Comparison of ENCODE assay signal across 8 mouse cellular contexts in the genomic region with DNA sequence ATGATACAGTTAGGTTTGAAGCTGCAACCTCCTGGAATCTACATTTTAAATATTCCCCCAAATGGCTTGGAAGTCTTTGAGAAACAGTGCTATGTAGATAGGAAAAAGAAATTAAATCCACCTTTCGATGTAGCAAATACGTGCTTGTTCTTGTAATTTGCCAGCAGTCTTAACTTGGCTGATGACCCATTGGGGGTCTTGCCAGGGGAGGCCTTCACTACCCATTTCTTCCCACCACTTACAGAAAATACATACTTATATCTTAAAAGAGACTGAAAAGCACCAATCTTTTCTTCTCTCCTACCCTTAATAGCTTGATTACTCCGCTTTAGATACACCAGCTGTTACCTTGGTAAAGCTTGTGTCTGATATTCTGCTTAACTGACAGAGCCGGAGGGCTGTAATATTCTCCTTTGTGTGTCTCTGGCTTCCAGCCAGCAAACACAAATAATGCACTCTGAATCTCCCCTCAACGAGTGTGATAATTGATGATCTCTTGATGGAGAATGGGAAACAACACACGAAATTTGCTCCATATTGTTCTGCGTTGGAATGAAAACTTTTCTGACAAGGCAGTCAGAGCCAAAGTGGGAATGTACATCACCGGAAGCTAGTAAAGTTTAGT. TPM values are rescaled to one million over a fixed set of nuclear protein-coding genes. Genes with fewer than 3 reads are reported as not detected.
DNase-seq lines count a peak whose midpoint lies in the region; ATAC-seq and TF ChIP-seq lines count a peak whose summit lies in the region.

No protein-coding gene starts in this region.

- peaks cover 6% of the 10 kb centered on the region for H3K4me1 ChIP-seq in kidney, embryonic 14.5 days (ENCODE audit: control insufficient read depth, insufficient read depth, low read length)
- peaks cover 2% of the 10 kb centered on the region; the same call in 1 of the 2 replicates for H3K4me1 ChIP-seq in brown adipose tissue, adult 24 weeks (ENCODE audit: control insufficient read depth, insufficient read depth, insufficient read length, low read length)
- peaks cover 13% of the 10 kb centered on the region for H3K4me1 ChIP-seq in heart, postnatal 0 days (ENCODE audit: control insufficient read depth, insufficient read depth)
- peaks cover 15% of the 10 kb centered on the region for H3K4me1 ChIP-seq in midbrain, embryonic 12.5 days

- H3K4me2 ChIP-seq in kidney, embryonic 14.5 days (replicated peaks; ENCODE audit: low read depth, low read length) = peak overlapping the region; percentile 63
- H3K4me2 ChIP-seq in heart, postnatal 0 days (ENCODE audit: low read depth, low read length) = peak overlapping the region; percentile 63
- peak overlapping the region; percentile 80 for H3K4me2 ChIP-seq in midbrain, embryonic 12.5 days (replicated peaks)

- no peak for DNase-seq in kidney, postnatal 36 days
- no peak for DNase-seq in heart, postnatal 0 days (ENCODE audit: low spot score)
- no peak for DNase-seq in thymus, postnatal 0 days (ENCODE audit: low spot score)
- DNase-seq in frontal cortex, postnatal 10 days (ENCODE audit: low spot score in 2 of 2) = no peak

- H3K36me3 ChIP-seq in kidney, embryonic 14.5 days (ENCODE audit: control insufficient read depth, insufficient read depth, low read length) = peaks cover 3% of the 10 kb centered on the region; the same call in 1 of the 2 replicates
- H3K36me3 ChIP-seq in heart, postnatal 0 days (replicated peaks; ENCODE audit: control insufficient read depth, insufficient read depth, low read length) = 0 out of 2 replicates have a peak, but pooled peaks cover 3% of the 10 kb centered on the region
- H3K36me3 ChIP-seq in midbrain, embryonic 12.5 days = no peaks in the 10 kb centered on the region

- H3K9me3 ChIP-seq in kidney, embryonic 14.5 days (ENCODE audit: control insufficient read depth, low read length) = no peaks in the 10 kb centered on the region
- no peaks in the 10 kb centered on the region for H3K9me3 ChIP-seq in heart, postnatal 0 days (replicated peaks; ENCODE audit: control insufficient read depth, low read length)
- H3K9me3 ChIP-seq in midbrain, embryonic 12.5 days = no peaks in the 10 kb centered on the region

- H3K27ac ChIP-seq in kidney, embryonic 14.5 days (ENCODE audit: low read depth, low read length) = no peak overlapping the region
- no peak overlapping the region for H3K27ac ChIP-seq in brown adipose tissue, adult 24 weeks (replicated peaks; ENCODE audit: low read depth, low read length)
- H3K27ac ChIP-seq in heart, postnatal 0 days (ENCODE audit: low read depth) = no peak overlapping the region
- H3K27ac ChIP-seq in midbrain, embryonic 12.5 days (replicated peaks) = peak overlapping the region; percentile 95; the same call in 1 of the 2 replicates

- no peak for TF ChIP-seq EP300 in heart, postnatal 0 days (IDR thresholded peaks at IDR 0.05; ENCODE audit: low read depth)

- peak overlapping the region; percentile 0; the same call in 1 of the 2 replicates for H3K9ac ChIP-seq in kidney, embryonic 14.5 days (ENCODE audit: low read depth, low read length)
- H3K9ac ChIP-seq in heart, postnatal 0 days (replicated peaks; ENCODE audit: low read depth, low read length) = no peak overlapping the region
- H3K9ac ChIP-seq in midbrain, embryonic 12.5 days (replicated peaks) = no peak overlapping the region

- WGBS in kidney, embryonic 14.5 days = 36% methylated on average over 8 of the region's 8 CpGs
- 27% methylated on average over 8 of the region's 8 CpGs for WGBS in heart, postnatal 0 days
- WGBS in midbrain, embryonic 12.5 days = 39% methylated on average over 8 of the region's 8 CpGs

- ATAC-seq in kidney, embryonic 14.5 days (ENCODE audit: low FRiP score, low TSS enrichment) = no peak
- no peak for ATAC-seq in heart, postnatal 0 days (ENCODE audit: insufficient read depth, low read depth)
- no peak for ATAC-seq in midbrain, embryonic 12.5 days (ENCODE audit: low FRiP score, low read depth)
- no peak for ATAC-seq in inflammation-experienced regulatory T-cells, adult 6 months

- no peak for TF ChIP-seq CTCF in heart, postnatal 0 days (IDR thresholded peaks at IDR 0.05; ENCODE audit: low read depth)

- H3K4me3 ChIP-seq in kidney, embryonic 14.5 days (ENCODE audit: low read length) = peak overlapping the region; percentile 44
- H3K4me3 ChIP-seq in brown adipose tissue, adult 24 weeks (ENCODE audit: insufficient read depth, low read depth, low read length) = peak overlapping the region; percentile 55
- H3K4me3 ChIP-seq in heart, postnatal 0 days (ENCODE audit: low read depth, low read length) = peak overlapping the region; percentile 40
- peak overlapping the region; percentile 74 for H3K4me3 ChIP-seq in midbrain, embryonic 12.5 days

- no peaks in the 10 kb centered on the region for H3K27me3 ChIP-seq in kidney, embryonic 14.5 days (ENCODE audit: control insufficient read depth, insufficient read depth, low read length)
- H3K27me3 ChIP-seq in heart, postnatal 0 days (ENCODE audit: control insufficient read depth, insufficient read depth, low read length) = no peaks in the 10 kb centered on the region
- no peaks in the 10 kb centered on the region for H3K27me3 ChIP-seq in midbrain, embryonic 12.5 days

RNA-seq across cellular contexts. Expression of a gene that starts 0.6 kb away (rescaled TPM):
- 0.20 and 0.79 TPM in 2 replicates for polyA plus RNA-seq in kidney, embryonic 14.5 days (2014; fragmentation: Nextera tagmentation; extraction: Ambion mirVana)
- polyA plus RNA-seq in brown adipose tissue, adult 24 weeks (2012; ENCODE audit: insufficient read depth, insufficient read length, missing spikeins) = not detected in 2 replicates
- 0.08 and 2.2 TPM in 2 replicates for total RNA-seq in heart, postnatal 0 days (2014; rRNA removed; ENCODE audit: low replicate concordance)
- 0.42 and 0.51 TPM in 2 replicates for polyA plus RNA-seq in heart, postnatal 0 days (2015; fragmentation: Nextera tagmentation; extraction: Ambion mirVana)
- 0.70 and 0.88 TPM in 2 replicates for polyA plus RNA-seq in midbrain, embryonic 12.5 days (2016; fragmentation: Nextera tagmentation; extraction: Ambion mirVana)
- polyA plus RNA-seq in inflammation-experienced regulatory T-cells, adult 6 months (2017; shearing (Covaris generic)) = 1 to 10 TPM in 1 of 3 experiments, under 1 TPM in 2; 0.47 to 1.3 (median 0.55) TPM
- polyA plus RNA-seq in thymus, postnatal 0 days (2015; fragmentation: Nextera tagmentation; extraction: Ambion mirVana) = 0.51 and 0.78 TPM in 2 replicates

RNA-seq across cellular contexts. Expression of a gene that starts 0.8 kb away (rescaled TPM):
- polyA plus RNA-seq in kidney, embryonic 14.5 days (2014; fragmentation: Nextera tagmentation; extraction: Ambion mirVana) = 39.2 and 47.3 TPM in 2 replicates
- polyA plus RNA-seq in brown adipose tissue, adult 24 weeks (2012; ENCODE audit: insufficient read depth, insufficient read length, missing spikeins) = 380 and 524 TPM in 2 replicates
- 27.6 and 31.8 TPM in 2 replicates for total RNA-seq in heart, postnatal 0 days (2014; rRNA removed; ENCODE audit: low replicate concordance)
- 86.9 and 99.7 TPM in 2 replicates for polyA plus RNA-seq in heart, postnatal 0 days (2015; fragmentation: Nextera tagmentation; extraction: Ambion mirVana)
- polyA plus RNA-seq in midbrain, embryonic 12.5 days (2016; fragmentation: Nextera tagmentation; extraction: Ambion mirVana) = 39.4 and 41.0 TPM in 2 replicates
- 10 to 100 TPM; 20.2 to 22.7 (median 22.6) TPM for polyA plus RNA-seq in inflammation-experienced regulatory T-cells, adult 6 months (2017; shearing (Covaris generic))
- polyA plus RNA-seq in thymus, postnatal 0 days (2015; fragmentation: Nextera tagmentation; extraction: Ambion mirVana) = 27.7 and 29.7 TPM in 2 replicates

RNA-seq across cellular contexts. Expression of a gene that starts 39.9 kb away (rescaled TPM):
- 79.4 and 97.9 TPM in 2 replicates for polyA plus RNA-seq in kidney, embryonic 14.5 days (2014; fragmentation: Nextera tagmentation; extraction: Ambion mirVana)
- polyA plus RNA-seq in brown adipose tissue, adult 24 weeks (2012; ENCODE audit: insufficient read depth, insufficient read length, missing spikeins) = 17.6 and 20.4 TPM in 2 replicates
- total RNA-seq in heart, postnatal 0 days (2014; rRNA removed; ENCODE audit: low replicate concordance) = 10.2 and 16.8 TPM in 2 replicates
- polyA plus RNA-seq in heart, postnatal 0 days (2015; fragmentation: Nextera tagmentation; extraction: Ambion mirVana) = 29.2 and 34.2 TPM in 2 replicates
- polyA plus RNA-seq in midbrain, embryonic 12.5 days (2016; fragmentation: Nextera tagmentation; extraction: Ambion mirVana) = 117 and 121 TPM in 2 replicates
- 10 to 100 TPM; 23.3 to 49.5 (median 37.0) TPM for polyA plus RNA-seq in inflammation-experienced regulatory T-cells, adult 6 months (2017; shearing (Covaris generic))
- polyA plus RNA-seq in thymus, postnatal 0 days (2015; fragmentation: Nextera tagmentation; extraction: Ambion mirVana) = 122 and 134 TPM in 2 replicates
